Mouse (Mus musculus) neural tube, embryonic 15.5 days (tissue): ENCODE measurements around the gene Fam122b. TPM values are rescaled to one million over a fixed set of nuclear protein-coding genes. Genes with fewer than 3 reads are reported as not detected.

ENCODE experiments used
- ATAC-seq: fragments of 200-750 bp; cut with Nextera tagmentation; 2 replicates; pipeline ENCODE4 v1.8.0; 2017; ENCODE audit warnings: mild to moderate bottlenecking, moderate TSS enrichment, moderate library complexity; ENCODE audit not compliant: low FRiP score
- H3K27ac ChIP-seq: fragments of 300-500 bp; sonication (generic); replicated peaks from 2 replicates; pipeline ENCODE4 v1.5.1; 2015; ENCODE audit warnings: mild to moderate bottlenecking, inconsistent platforms
- H3K27me3 ChIP-seq: fragments of 300-500 bp; sonication (generic); replicated peaks from 2 replicates; pipeline ENCODE4 v1.6.1; 2015; ENCODE audit warnings: inconsistent platforms
- H3K36me3 ChIP-seq: fragments of 300-500 bp; sonication (generic); 2 replicates; pipeline ENCODE4 v1.6.1; 2015; ENCODE audit warnings: inconsistent platforms
- H3K4me1 ChIP-seq: fragments of 300-500 bp; sonication (generic); 2 replicates; pipeline ENCODE4 v1.6.1; 2015; ENCODE audit warnings: inconsistent platforms
- H3K4me2 ChIP-seq: fragments of 300-500 bp; sonication (generic); 2 replicates; pipeline ENCODE4 v1.6.1; 2015; ENCODE audit warnings: inconsistent platforms, mild to moderate bottlenecking, moderate library complexity
- H3K4me3 ChIP-seq: fragments of 300-500 bp; sonication (generic); replicated peaks from 2 replicates; pipeline ENCODE4 v1.5.1; 2015; ENCODE audit warnings: mild to moderate bottlenecking, inconsistent platforms
- H3K9ac ChIP-seq: fragments of 300-500 bp; sonication (generic); replicated peaks from 2 replicates; pipeline ENCODE4 v1.6.1; 2015; ENCODE audit warnings: mild to moderate bottlenecking, inconsistent platforms
- H3K9me3 ChIP-seq: fragments of 300-500 bp; sonication (generic); replicated peaks from 2 replicates; pipeline ENCODE4 v1.6.1; 2016; ENCODE audit warnings: inconsistent platforms
- WGBS: fragments of 180-500 bp; shearing (Covaris S2); methylation state at CpG from one replicate; pipeline ENCODE4 v1.1.7; 2015; ENCODE audit warnings: mixed read lengths; 5-methylcytosine and 5-hydroxymethylcytosine counted together
- polyA plus RNA-seq: library from polyadenylated mRNA; unstranded; fragments of >200 nt; fragmentation: Nextera tagmentation; extraction: Ambion mirVana; gene quantifications from 2 replicates; pipeline ENCODE4 v1.2.1, GENCODE M21; 2015

The Fam122b gene
- polyA plus RNA-seq, 1 experiment from 2014 or later = 3.8 TPM

GRCm38 (mm10) chrX:53231965-53232364 lies 37.6 kb downstream of the Fam122b start:
- peak; percentile 53; the same call in 1 of the 2 replicates for ATAC-seq
- Histone ChIP-seq H3K4me3 (peak overlapping the region; percentile 32), H3K4me1 (no peaks in the 10 kb centered on the region), H3K27me3 (no peaks in the 10 kb centered on the region), H3K9me3 (no peaks in the 10 kb centered on the region), H3K27ac (no peak overlapping the region), H3K9ac (no peak overlapping the region), H3K36me3 (no peaks in the 10 kb centered on the region), H3K4me2 (peak overlapping the region; percentile 57)
- 25% methylated on average over 13 of the region's 13 CpGs for WGBS

DNA sequence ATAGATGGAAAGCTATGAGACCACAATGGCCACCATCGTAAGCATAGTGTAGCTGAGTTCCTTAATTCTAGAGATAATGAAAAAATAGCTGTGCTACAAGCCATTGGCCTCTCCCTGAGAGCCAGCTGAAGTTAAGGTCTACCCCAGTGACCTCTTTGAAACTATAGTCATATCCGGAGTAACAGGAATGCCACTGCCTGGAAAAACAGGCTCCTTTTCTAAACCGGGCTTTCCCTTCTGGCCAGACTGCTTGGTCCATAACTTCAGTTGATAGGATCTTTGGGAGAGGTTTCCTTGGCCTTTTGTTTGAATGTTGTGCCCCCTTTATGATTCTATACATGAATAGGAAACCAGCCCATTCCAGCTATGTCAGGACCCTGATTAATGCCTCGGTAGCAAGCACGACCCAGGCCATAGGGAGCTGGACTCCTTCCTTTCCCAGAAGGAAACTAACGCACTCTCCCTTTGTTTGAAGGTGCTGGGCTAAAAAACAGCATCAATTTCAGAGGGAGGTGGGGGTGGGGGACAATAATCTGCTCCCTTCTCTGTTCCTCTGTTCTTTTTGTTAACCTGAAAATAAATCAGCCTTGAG lies 45.2 kb downstream of the Fam122b start:
- Histone ChIP-seq H3K9ac (no peak overlapping the region), H3K36me3 (no peaks in the 10 kb centered on the region), H3K9me3 (no peaks in the 10 kb centered on the region), H3K27me3 (no peaks in the 10 kb centered on the region), H3K27ac (no peak overlapping the region), H3K4me3 (no peak overlapping the region), H3K4me2 (no peak overlapping the region), H3K4me1 (no peaks in the 10 kb centered on the region)
- no peak for ATAC-seq
- WGBS = 48% methylated on average over 6 of the region's 6 CpGs

GRCm38 (mm10) chrX:53220855-53221254 lies 48.8 kb downstream of the Fam122b start:
- no peak overlapping the region for H3K4me3 ChIP-seq
- 81% methylated on average over 9 of the region's 9 CpGs for WGBS
- no peaks in the 10 kb centered on the region for H3K36me3 ChIP-seq
- ATAC-seq = no peak
- no peaks in the 10 kb centered on the region for H3K4me1 ChIP-seq
- no peaks in the 10 kb centered on the region for H3K9me3 ChIP-seq
- H3K4me2 ChIP-seq = no peak overlapping the region
- H3K9ac ChIP-seq = no peak overlapping the region
- no peaks in the 10 kb centered on the region for H3K27me3 ChIP-seq
- no peak overlapping the region for H3K27ac ChIP-seq

GRCm38 (mm10) chrX:53214557-53215229 lies 54.9 kb downstream of the Fam122b start:
- ATAC-seq = no peak
- 60% methylated on average over 7 of the region's 7 CpGs for WGBS

DNA sequence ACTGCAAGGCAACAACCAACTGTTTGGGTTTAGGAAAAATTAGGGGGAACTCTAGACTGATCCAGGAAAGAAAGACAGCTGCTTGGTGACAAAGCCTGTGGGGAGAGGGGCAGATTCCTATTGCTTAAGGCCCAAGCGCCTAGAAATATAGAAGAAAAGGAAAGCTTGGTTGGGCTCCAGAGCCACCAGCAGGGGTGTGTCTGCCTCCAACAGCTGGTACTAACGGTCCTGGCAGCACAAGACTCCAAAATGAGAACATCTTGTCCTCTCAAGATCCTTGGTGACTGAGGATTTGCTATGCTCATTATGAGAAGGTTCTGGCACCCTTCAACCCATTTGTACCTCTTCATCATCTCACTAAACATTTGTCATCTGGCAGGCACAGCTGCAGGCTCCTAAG lies 55.8 kb downstream of the Fam122b start:
- 71% methylated on average over 2 of the region's 2 CpGs for WGBS
- Histone ChIP-seq H3K4me2 (no peak overlapping the region), H3K4me1 (0 out of 2 replicates have a peak, but pooled peaks cover 6% of the 10 kb centered on the region), H3K27ac (no peak overlapping the region), H3K4me3 (no peak overlapping the region), H3K9ac (no peak overlapping the region), H3K9me3 (no peaks in the 10 kb centered on the region), H3K27me3 (no peaks in the 10 kb centered on the region), H3K36me3 (no peaks in the 10 kb centered on the region)
- no peak for ATAC-seq

More at GRCm38 (mm10) chrX:53214557-53215229, 54.9 kb downstream of the Fam122b start:
- Histone ChIP-seq H3K9me3 (no peaks in the 10 kb centered on the region), H3K4me1 (0 out of 2 replicates have a peak, but pooled peaks cover 6% of the 10 kb centered on the region), H3K4me2 (no peak overlapping the region), H3K9ac (no peak overlapping the region), H3K27ac (no peak overlapping the region), H3K4me3 (no peak overlapping the region), H3K27me3 (no peaks in the 10 kb centered on the region), H3K36me3 (no peaks in the 10 kb centered on the region)

DNA sequence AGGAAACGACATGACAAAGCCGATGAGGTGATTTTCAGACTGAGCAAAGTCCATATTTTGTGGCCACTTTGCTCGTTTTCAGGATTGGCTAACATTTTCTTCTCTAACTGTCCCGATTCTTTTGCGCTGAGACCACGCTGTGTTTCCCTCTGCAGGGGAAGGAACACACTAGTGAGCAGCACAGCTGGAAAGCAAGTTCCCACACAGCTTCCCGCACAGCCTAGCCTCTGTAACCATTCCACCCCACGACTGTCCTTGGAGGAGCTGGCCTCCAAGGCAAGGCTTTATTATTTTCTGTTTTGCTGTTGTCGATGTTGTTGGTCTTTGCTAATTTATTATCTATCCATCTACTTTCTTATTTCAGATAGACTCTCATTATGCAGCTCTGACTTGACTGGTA lies 57.1 kb downstream of the Fam122b start:
- 0 out of 2 replicates have a peak, but pooled peaks cover 6% of the 10 kb centered on the region for H3K4me1 ChIP-seq
- H3K4me2 ChIP-seq = no peak overlapping the region
- H3K9me3 ChIP-seq = no peaks in the 10 kb centered on the region
- ATAC-seq = peak; percentile 58; the same call in 1 of the 2 replicates
- 40% methylated on average over 9 of the region's 9 CpGs for WGBS
- H3K27me3 ChIP-seq = no peaks in the 10 kb centered on the region
- H3K27ac ChIP-seq = peak overlapping the region; percentile 58
- H3K4me3 ChIP-seq = no peak overlapping the region
- H3K36me3 ChIP-seq = no peaks in the 10 kb centered on the region
- no peak overlapping the region for H3K9ac ChIP-seq

GRCm38 (mm10) chrX:53211756-53212483 lies 57.7 kb downstream of the Fam122b start:
- Histone ChIP-seq H3K9me3 (no peaks in the 10 kb centered on the region), H3K36me3 (no peaks in the 10 kb centered on the region), H3K4me2 (no peak overlapping the region), H3K9ac (no peak overlapping the region), H3K4me1 (0 out of 2 replicates have a peak, but pooled peaks cover 6% of the 10 kb centered on the region), H3K27me3 (no peaks in the 10 kb centered on the region), H3K27ac (peak overlapping the region; percentile 58), H3K4me3 (no peak overlapping the region)
- 40% methylated on average over 7 of the region's 7 CpGs for WGBS
- ATAC-seq = peak; percentile 88

GRCm38 (mm10) chrX:53209431-53209830 lies 60.2 kb downstream of the Fam122b start:
- no peaks in the 10 kb centered on the region for H3K27me3 ChIP-seq

DNA sequence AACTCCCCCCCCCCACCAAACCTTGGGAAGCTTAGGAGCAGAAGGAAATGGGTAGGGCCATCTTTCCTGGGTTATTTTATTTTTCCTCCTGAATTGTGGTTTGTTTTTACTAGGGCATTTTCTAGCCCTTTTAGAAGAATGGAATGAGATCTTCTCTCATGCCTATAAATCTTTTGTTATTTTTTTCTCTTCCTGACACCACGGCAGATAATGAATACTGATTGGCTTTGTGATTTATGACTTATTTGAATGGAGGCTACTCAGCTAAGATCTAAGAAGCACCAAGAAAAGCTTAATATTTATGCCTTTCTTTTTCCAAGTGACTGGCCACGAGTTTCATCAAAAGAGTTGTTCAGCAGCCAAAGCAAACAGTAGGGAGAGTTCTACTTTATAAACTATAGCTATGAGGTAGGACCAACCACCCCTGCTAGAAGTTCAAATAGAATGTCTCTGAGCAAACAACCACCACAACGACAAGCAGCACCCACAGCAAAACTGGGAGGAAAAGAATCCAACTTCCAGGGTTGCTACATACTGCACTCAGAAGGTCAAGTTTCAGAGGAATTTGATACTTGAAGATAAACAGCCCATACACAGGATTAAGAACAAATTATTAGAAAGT lies 64.8 kb downstream of the Fam122b start:
- H3K4me2 ChIP-seq = no peak overlapping the region
- no peak overlapping the region for H3K27ac ChIP-seq
- no peaks in the 10 kb centered on the region for H3K36me3 ChIP-seq
- no peak overlapping the region for H3K9ac ChIP-seq
- no peaks in the 10 kb centered on the region for H3K4me1 ChIP-seq
- no peak overlapping the region for H3K4me3 ChIP-seq
- no peak for ATAC-seq
- 17% methylated on average over 3 of the region's 3 CpGs for WGBS
- no peaks in the 10 kb centered on the region for H3K27me3 ChIP-seq
- no peaks in the 10 kb centered on the region for H3K9me3 ChIP-seq

More at GRCm38 (mm10) chrX:53209431-53209830, 60.2 kb downstream of the Fam122b start:
- no peak overlapping the region for H3K27ac ChIP-seq
- ATAC-seq = no peak
- whole genome bisulfite sequencing = 57% methylated on average over 7 of the region's 7 CpGs
- 0 out of 2 replicates have a peak, but pooled peaks cover 6% of the 10 kb centered on the region for H3K4me1 ChIP-seq
- H3K4me3 ChIP-seq = no peak overlapping the region
- no peaks in the 10 kb centered on the region for H3K9me3 ChIP-seq
- no peaks in the 10 kb centered on the region for H3K36me3 ChIP-seq
- no peak overlapping the region for H3K9ac ChIP-seq
- no peak overlapping the region for H3K4me2 ChIP-seq

DNA sequence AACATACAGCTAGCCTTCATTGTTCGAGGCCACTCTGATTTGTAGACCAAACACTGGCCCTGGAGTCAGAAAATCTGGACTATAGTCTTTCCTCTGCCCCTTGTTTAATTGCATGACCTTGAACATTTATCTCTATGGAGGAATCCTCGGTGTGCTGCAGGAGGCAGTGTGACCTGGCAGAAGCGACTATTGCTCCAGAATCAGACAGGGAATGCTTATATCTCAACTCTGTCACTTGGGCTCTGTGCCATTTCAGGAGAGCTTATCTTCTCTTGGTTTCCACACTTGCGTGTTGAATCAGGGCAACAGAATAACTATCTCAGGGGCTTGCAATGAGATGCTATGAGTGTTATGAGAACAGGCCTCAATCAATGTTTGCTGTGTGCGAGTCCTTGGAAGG lies 68.0 kb downstream of the Fam122b start:
- Histone ChIP-seq H3K27ac (no peak overlapping the region), H3K4me2 (no peak overlapping the region), H3K36me3 (no peaks in the 10 kb centered on the region), H3K9me3 (no peaks in the 10 kb centered on the region), H3K27me3 (no peaks in the 10 kb centered on the region), H3K9ac (no peak overlapping the region), H3K4me1 (no peaks in the 10 kb centered on the region), H3K4me3 (no peak overlapping the region)
- WGBS = 78% methylated on average over 5 of the region's 5 CpGs
- no peak for ATAC-seq

GRCm38 (mm10) chrX:53197681-53198080 lies 71.9 kb downstream of the Fam122b start:
- ATAC-seq = no peak
- H3K4me3 ChIP-seq = no peak overlapping the region
- WGBS = 86% methylated on average over 4 of the region's 4 CpGs

More at GRCm38 (mm10) chrX:53197681-53198080, 71.9 kb downstream of the Fam122b start:
- Histone ChIP-seq H3K9me3 (no peaks in the 10 kb centered on the region), H3K27me3 (no peaks in the 10 kb centered on the region), H3K4me2 (no peak overlapping the region), H3K9ac (no peak overlapping the region), H3K27ac (no peak overlapping the region), H3K36me3 (no peaks in the 10 kb centered on the region), H3K4me1 (no peaks in the 10 kb centered on the region)
